Mouse (Mus musculus) brown adipose tissue, adult 24 weeks (tissue): ENCODE data around the gene Ppm1e. TPM values are rescaled to one million over a fixed set of nuclear protein-coding genes. Genes with fewer than 3 reads are reported as not detected.

Experiments
- H3K27ac ChIP-seq: fragments of 200-500 bp; replicated peaks from 2 replicates; pipeline ENCODE4 v1.5.1; 2012; ENCODE audit warnings: low read depth, mild to moderate bottlenecking, low read length
- H3K4me1 ChIP-seq: fragments of 200-500 bp; 2 replicates; pipeline ENCODE4 v1.6.1; 2012; ENCODE audit warnings: low read length, mixed read lengths; ENCODE audit not compliant: control insufficient read depth, insufficient read depth, insufficient read length
- H3K4me3 ChIP-seq: fragments of 200-500 bp; 2 replicates; pipeline ENCODE4 v1.5.1; 2012; ENCODE audit warnings: low read depth, mild to moderate bottlenecking, low read length, moderate library complexity; ENCODE audit not compliant: insufficient read depth
- polyA plus RNA-seq: library from polyadenylated mRNA; stranded (reverse); fragments of >200 nt; gene quantifications from 2 replicates; pipeline ENCODE4 v1.2.4, GENCODE M21; 2012; ENCODE audit not compliant: missing spikeins, insufficient read depth, insufficient read length

Ppm1e gene
- polyA plus RNA-seq, 1 experiment, result 0.36 TPM

- Histone ChIP-seq H3K4me1 (no peaks in the 10 kb centered on the region; the same call in none of the 2 replicates), H3K27ac (no peak overlapping the region), H3K4me3 (no peak overlapping the region)
Observed at GRCm38 (mm10) chr11:87353646-87354170, 5.1 kb downstream of the Ppm1e start.

GRCm38 (mm10) chr11:87326381-87326780, 32.4 kb downstream of the Ppm1e start:
- Histone ChIP-seq H3K4me3 (no peak overlapping the region), H3K4me1 (no peaks in the 10 kb centered on the region), H3K27ac (no peak overlapping the region)

- H3K4me1 ChIP-seq, result no peaks in the 10 kb centered on the region; the same call in 1 of the 2 replicates
- H3K27ac ChIP-seq, result no peak overlapping the region
- H3K4me3 ChIP-seq, result no peak overlapping the region
Observed at GRCm38 (mm10) chr11:87322558-87322957, 36.3 kb downstream of the Ppm1e start.

GRCm38 (mm10) chr11:87320007-87320406, 38.8 kb downstream of the Ppm1e start:
- Histone ChIP-seq H3K27ac (no peak overlapping the region), H3K4me1 (no peaks in the 10 kb centered on the region; the same call in 1 of the 2 replicates), H3K4me3 (no peak overlapping the region)

GRCm38 (mm10) chr11:87318956-87319708, 39.7 kb downstream of the Ppm1e start:
- Histone ChIP-seq H3K4me1 (no peaks in the 10 kb centered on the region; the same call in 1 of the 2 replicates), H3K4me3 (no peak overlapping the region), H3K27ac (no peak overlapping the region)

GRCm38 (mm10) chr11:87313533-87313932, 45.3 kb downstream of the Ppm1e start:
- Histone ChIP-seq H3K4me3 (no peak overlapping the region), H3K4me1 (no peaks in the 10 kb centered on the region), H3K27ac (no peak overlapping the region)

GRCm38 (mm10) chr11:87310309-87310708, 48.5 kb downstream of the Ppm1e start:
- no peak overlapping the region for H3K4me3 ChIP-seq
- no peaks in the 10 kb centered on the region for H3K4me1 ChIP-seq
- no peak overlapping the region for H3K27ac ChIP-seq

GRCm38 (mm10) chr11:87309329-87310074, 49.3 kb downstream of the Ppm1e start:
- Histone ChIP-seq H3K4me1 (no peaks in the 10 kb centered on the region), H3K27ac (no peak overlapping the region), H3K4me3 (no peak overlapping the region)

GRCm38 (mm10) chr11:87299066-87299465, 59.8 kb downstream of the Ppm1e start:
- H3K4me1 ChIP-seq, result no peaks in the 10 kb centered on the region
- no peak overlapping the region for H3K4me3 ChIP-seq
- H3K27ac ChIP-seq, result no peak overlapping the region

- no peak overlapping the region for H3K27ac ChIP-seq
- no peak overlapping the region for H3K4me3 ChIP-seq
- H3K4me1 ChIP-seq, result no peaks in the 10 kb centered on the region
Observed at GRCm38 (mm10) chr11:87296467-87296866, 62.4 kb downstream of the Ppm1e start.

- H3K4me3 ChIP-seq, result no peak overlapping the region
- H3K27ac ChIP-seq, result no peak overlapping the region
- no peaks in the 10 kb centered on the region for H3K4me1 ChIP-seq
Observed at GRCm38 (mm10) chr11:87295636-87296035, 63.2 kb downstream of the Ppm1e start.

- Histone ChIP-seq H3K4me1 (no peaks in the 10 kb centered on the region), H3K4me3 (no peak overlapping the region), H3K27ac (no peak overlapping the region)
Observed at GRCm38 (mm10) chr11:87289313-87289712, 69.5 kb downstream of the Ppm1e start.

- H3K4me3 ChIP-seq, result no peak overlapping the region
- no peaks in the 10 kb centered on the region for H3K4me1 ChIP-seq
- no peak overlapping the region for H3K27ac ChIP-seq
Observed at GRCm38 (mm10) chr11:87286194-87286593, 72.6 kb downstream of the Ppm1e start.

- Histone ChIP-seq H3K4me3 (no peak overlapping the region), H3K27ac (no peak overlapping the region), H3K4me1 (no peaks in the 10 kb centered on the region)
Observed at GRCm38 (mm10) chr11:87281907-87282475, 76.8 kb downstream of the Ppm1e start.

GRCm38 (mm10) chr11:87279461-87279860, 79.4 kb downstream of the Ppm1e start:
- H3K4me3 ChIP-seq, result no peak overlapping the region
- H3K4me1 ChIP-seq, result no peaks in the 10 kb centered on the region
- no peak overlapping the region for H3K27ac ChIP-seq
